Mouse (Mus musculus) G1E-ER4 (cell line): Measurements from ENCODE around the gene Prdx2. TPM values are rescaled to one million over a fixed set of nuclear protein-coding genes. Genes with fewer than 3 reads are reported as not detected.

ENCODE experiments used
- GATA1 ChIP-seq: IDR thresholded peaks from one replicate; pipeline ENCODE4 v1.8.0; 2012; ENCODE audit warnings: low read length, inconsistent platforms
- polyA plus RNA-seq: library from polyadenylated mRNA; stranded (reverse); fragments of >175 nt; gene quantifications from 2 replicates; pipeline ENCODE4 v1.2.3, GENCODE M21; 2012

The Prdx2 gene
- polyA plus RNA-seq, 1 experiment = 29.7 TPM

DNA sequence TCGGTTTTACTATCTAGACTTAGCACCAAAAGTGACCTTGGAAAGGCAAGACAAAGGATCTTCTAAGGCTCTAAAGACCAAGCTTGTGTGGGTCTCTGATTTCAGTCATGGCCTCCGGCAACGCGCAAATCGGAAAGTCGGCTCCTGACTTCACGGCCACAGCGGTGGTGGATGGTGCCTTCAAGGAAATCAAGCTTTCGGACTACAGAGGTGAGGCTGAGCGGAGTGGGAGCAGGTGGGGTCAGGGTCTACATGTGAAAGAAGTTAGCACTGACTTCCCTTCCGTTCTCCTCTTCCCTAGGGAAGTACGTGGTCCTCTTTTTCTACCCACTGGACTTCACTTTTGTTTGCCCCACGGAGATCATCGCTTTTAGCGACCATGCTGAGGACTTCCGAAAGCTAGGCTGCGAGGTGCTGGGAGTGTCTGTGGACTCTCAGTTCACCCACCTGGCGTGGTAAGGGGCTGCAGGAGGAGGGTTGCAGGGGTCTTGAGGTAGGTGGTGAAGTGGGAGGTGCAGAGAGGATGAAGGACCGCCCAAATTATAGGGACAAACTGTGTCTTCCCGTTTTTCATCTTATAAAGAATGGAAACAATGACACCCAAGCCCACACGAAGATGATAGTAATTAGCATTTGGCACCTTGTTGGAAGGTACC lies 876 bp downstream of the Prdx2 start:
- TF ChIP-seq GATA1 = no peak

DNA sequence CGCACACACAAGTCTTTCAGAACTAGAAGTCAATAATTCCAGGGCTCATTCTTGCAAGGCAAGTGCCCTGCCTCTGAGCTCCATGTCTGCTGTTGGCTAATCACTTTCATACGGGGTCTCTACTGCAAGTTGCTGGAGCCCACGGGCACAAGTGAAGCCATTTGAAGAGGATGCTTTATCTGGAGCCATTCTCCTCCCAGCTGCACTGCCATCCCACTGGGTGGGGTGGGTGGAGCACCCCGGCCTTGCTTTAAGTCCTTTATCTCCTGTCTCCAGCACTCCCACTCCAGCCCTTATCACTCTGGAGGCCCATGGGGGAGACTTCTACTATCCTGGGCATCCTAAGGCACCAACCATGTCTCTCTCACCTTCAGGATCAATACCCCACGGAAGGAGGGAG lies 1.5 kb downstream of the Prdx2 start:
- TF ChIP-seq GATA1 = peak; percentile 87

DNA sequence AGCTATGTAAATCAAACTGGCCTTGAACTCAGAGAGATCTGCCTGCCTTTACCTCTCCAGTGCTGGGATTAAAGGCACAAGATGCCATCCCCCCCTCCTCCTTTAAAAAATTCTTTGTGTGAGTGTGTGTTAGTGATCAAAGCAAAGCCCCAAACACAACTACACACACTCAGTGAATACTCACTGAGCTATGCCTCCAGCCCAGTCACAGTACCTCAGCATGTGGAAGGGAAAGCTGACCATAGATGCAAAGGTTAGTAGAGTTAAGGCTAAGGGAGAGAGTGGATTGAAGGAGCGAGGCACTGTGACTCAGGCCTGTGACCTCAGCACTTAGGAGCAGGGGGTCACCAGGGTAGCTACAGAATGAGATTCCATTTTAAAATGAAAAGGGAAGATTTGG lies 3.7 kb downstream of the Prdx2 start:
- TF ChIP-seq GATA1 = no peak

DNA sequence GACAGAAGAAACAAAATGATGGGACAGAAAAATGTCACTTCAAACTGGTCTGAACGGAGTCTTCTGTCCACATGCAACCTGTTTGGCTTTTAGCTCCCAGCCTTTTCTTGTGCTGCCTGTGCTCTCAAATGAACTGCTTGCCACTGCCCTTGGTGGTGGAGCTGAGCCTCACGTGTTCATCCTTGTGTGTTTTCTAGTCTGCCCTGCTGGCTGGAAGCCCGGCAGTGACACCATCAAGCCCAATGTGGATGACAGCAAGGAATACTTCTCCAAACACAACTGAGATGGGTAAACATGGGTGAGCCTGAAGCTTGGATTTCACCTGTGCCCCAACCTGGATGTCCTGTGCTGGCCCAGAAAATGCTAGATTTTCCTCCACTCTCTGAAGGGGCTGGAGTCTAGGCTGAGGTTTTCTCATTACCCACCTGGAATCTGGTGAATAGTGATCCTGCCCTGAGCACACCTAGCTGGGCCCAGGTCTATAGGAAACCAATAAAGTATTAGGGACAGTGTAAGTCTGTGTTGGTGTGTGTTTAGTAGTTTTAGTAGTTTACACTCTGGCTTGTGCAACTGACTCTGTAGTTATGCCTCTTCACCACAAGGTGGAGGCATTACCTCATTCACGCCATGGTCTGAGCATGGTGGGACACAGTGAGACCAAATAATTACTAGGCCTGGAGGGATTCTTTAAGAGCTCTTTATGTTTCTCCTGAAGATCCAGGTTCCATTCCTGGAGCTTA lies 4.6 kb downstream of the Prdx2 start:
- no peak for TF ChIP-seq GATA1

DNA sequence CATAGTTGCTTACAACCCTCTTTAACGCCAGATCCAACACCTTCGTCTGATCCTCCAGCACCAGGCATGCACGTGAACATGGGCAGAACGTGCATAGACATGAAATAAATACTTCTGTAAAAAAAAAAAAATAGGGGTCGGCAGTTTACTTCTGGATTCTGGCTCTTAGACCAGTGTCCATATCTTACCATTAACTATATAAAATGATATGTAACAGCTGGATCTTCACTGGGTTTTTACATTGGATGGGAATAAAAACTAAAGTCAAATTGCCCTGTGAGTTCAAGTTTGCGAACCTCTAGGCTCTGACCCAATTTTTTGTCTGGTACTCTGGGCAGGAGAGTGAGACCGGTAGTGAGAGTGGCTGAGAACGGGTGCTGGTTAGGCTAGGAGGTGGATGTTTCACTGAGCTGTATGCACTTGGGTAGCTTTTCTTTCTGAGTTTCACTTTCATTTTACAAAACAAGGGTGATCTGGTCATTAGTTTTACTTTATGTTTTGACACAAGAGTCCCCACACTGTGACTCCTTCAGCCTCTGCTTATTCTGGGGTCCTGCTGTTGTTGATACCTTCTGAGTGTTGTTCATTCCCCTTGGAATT lies 5.3 kb downstream of the Prdx2 start:
- TF ChIP-seq GATA1 = no peak

DNA sequence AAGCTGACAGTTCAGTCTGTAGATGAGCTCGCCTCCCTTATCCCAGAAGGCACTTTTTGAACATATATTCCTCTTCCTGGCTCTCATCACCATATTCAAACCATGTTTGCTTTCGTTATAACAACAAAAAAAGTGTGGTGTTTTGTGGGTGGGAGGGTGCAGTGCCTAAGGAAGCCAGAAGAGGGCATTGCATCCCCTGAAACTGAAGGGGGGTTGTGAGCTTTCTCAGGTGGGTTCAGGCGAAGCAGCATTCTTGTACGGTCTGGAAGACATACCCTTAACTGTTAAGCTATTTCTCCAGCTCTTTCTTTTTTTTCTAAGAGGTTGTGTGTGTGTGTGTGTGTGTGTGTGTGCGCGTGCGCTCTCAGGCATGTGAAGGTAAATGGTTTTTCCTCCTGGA lies 6.0 kb downstream of the Prdx2 start:
- TF ChIP-seq GATA1 = no peak

DNA sequence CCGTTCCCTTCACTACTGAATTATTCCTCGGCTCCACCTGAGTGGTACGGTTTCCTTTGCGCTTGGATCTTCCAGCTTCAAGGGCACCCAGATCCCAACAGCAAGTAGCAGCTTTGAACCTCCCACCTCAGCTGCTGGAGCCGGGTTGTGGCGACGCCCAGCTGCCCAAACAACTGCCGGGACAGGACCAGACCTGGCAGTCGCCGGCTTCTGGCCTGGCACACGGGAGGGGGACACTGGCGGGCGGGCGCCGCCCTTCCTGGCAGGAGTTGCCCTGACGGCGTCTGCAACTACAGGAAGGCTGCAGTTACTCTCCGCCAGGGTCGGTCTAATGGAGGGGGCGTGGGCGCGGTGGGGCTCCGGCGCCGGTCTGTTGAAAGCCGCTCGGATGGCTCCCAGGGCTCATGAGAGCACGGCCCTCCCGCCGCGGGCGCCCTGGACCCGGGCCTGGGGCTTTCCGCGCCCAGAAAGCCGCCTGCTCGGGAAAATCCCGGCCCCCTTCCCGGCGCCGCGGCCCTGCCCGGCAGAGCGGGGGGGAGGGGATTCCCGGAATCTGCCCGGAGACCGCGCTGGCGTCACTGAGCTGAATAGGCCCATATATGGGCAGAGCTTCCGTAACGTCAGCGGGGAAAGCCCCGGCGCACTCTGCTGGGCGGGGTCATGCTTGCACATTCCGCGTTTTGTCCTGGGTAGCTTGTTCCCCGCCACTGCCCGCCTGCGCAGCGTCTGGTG lies 6.8 kb downstream of the Prdx2 start:
- TF ChIP-seq GATA1 = no peak

DNA sequence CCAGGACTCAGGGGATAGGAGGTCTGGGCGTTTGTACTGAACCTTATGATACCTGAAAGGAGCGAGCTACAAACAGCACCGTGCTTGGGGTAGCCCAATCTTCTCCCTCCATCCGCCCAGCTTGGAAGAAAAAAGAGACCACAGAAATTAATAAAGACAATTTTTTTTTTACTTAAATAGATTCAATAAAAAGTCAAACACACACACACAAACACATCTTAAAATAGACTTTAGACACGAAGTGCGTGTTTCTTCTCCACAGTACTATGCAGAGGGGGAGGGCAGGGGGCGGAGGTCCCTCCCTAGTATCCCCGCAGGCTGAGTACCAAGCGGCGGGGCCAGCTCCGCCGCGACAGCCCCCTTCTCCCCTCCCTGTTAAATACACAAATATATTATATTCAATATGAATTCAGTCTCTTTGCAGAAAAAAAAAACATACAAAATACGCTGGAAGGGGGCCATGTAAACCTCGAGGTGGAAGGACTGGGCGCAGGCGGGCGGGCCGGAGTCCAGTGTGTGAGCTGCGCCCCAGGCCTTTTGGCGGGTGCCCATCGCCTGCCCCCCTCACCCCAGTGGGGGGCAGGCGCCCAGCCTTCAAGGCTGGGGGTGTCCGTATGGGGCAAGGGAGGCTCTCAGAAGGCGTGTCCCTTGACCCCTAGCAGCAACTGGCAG lies 7.5 kb downstream of the Prdx2 start:
- no peak for TF ChIP-seq GATA1

DNA sequence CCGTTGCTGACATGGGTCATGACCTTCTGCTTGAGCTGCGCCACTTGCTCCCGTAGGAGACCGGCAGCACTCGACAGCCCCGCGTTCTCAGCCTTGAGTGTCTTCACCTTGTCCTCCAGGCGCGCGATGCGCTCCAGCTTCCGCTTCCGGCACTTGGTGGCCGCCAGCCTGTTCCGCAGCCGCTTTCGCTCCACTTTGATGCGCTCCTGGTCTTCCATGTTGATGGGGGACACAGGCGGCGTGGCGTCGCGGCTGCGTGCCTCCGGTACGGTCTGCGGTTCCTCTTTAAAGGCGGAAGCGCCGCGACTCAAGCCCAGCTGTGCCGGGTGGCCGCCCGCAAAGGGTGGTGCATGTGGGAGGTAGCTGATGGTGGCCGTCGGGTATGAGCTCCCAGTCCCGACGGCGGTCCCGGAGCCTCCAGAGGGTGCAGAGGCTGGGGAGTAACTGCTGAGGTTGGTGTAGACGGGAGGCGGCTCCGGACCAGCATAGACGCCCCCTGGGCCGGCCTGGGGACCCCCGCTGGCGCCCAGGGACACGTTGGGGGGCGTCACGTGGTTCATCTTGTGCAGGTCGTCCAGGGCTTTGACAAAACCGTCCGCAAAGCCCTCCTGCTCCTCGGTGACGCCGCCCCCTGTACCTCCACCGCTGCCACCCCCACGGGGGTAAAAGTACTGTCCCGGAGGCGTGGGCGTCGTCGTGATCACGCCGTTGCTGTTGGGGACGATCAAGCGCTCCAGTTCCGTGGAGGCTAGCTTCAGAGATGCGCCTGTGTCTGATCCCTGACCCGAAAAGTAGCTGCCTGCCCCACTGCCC lies 8.3 kb downstream of the Prdx2 start:
- TF ChIP-seq GATA1 = no peak

DNA sequence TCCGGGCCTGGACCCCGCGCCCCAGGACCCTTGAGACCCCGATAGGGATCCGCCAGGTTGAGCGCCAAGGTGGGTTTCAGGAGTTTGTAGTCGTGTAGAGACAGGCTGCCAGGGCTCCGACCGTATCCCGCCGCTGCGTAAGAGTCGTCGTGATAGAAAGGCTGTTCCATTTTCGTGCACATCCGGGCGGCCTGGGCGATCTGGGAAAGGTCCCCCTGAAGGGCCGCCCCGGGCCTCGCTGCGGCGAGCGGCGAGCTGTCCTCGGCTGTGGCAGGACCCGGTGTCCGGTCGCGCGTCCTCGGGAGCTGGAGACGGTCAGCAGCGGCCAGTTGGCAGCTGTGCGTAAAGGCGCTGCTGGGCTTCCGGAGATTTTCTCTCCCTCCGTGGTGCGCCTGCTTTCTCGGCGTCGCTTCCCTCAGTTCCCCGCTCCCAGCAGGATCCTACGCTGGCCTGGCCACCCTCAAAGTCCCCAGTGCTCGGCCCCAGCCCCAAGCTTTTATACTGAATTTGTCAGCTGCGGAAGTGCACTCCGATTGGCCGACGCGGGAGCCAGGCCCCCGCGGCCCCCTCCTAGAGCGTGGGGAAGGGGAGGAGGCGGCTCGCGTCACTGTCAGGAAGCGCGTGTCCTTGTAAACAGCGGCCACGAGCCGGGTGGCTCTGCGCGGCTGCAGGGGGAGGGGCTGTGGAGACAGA lies 9.0 kb downstream of the Prdx2 start, which contains the start of gene Junb:
Gene Junb (minus strand): TSS at position 471 of the 693 bp plus-strand sequence.
- no peak for TF ChIP-seq GATA1

DNA sequence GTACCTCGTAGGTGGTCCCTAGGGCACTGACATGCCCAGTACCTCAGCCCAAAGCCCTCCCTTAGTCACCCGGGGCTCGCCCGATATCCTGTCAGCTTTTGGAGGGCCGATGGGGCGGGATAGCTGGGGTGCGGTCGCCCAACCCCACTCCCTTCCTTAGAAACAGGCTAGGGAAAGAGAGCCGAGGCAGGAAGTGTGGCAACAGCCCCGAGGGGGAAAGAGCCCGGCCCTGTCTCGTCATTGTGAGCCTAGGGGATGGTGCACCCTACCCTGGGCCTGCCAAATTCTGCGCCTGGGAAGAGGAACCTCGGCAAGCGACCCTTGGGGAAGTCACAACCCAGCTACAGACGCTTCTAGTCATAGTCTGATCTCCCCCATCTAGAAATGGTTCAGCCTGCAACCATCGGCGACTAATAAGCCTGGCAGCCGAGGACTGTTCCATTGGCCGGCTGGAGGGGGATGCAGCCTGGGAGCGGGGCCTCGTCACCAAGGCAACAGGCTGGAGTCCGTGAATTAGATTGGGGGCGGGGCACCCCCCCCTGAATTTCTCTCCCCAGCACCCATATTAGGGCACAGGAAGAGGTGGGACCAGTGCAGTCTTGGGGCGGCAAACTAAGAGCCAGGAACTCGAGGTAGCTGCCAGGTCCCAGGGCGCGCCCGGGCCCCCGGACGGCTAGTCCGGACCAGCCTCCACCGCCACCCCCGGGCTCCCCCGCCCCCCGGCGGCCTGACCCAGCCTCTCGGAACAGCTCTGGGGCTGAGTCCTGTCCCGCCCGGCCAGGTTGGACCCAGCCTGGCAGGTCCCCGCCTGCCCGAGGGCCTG lies 10.4 kb downstream of the Prdx2 start:
- no peak for TF ChIP-seq GATA1

DNA sequence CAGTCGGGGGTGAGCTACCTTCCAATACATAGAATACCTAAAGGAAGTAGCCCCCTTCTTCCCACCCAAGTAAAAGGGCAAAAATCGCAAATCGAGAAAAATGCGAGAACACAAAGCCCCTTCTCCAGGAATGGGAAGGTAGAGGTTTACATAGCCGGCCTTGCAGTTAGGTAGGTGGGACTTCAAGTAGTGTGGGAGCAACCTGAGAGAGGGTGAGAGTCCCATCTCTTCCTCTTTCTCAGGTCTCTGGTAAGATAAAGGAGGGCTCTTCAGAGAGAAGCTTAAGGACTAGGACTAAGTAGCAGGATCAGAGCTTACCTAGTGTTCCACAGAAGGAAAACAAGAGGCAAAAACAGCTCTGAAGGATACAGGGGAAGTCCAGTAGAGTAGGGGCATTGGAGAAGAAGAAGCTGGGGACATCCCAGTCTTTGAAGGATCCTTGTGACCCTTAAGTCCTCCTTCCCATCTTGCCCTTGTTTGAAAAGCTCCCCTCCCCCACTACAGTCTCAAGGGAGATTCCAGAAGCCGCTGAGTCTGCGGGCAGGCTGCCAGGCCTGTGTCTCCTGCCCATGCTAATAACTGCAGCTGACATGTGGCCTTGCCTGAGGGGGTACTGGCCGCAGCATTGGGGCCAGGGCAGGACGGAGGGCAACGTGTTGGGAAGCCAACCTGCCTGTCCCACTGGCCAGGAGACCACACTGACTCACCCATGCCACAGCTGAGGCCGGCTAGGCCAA lies 11.4 kb downstream of the Prdx2 start:
- no peak for TF ChIP-seq GATA1
